Mouse (Mus musculus): ENCODE results near the gene Fas.

- no peak for TF ChIP-seq POLR2A (IDR thresholded peaks at IDR 0.05; ENCODE audit: low read depth, low read length)
- no peak for TF ChIP-seq CTCF (IDR thresholded peaks at IDR 0.05; ENCODE audit: extremely low read depth, insufficient read length, insufficient replicate concordance, low read depth, low read length)
These were observed 33.5 kb upstream of the Fas start for GRCm38 (mm10) chr19:34256936-34257335.

All from small intestine, adult 2 months (tissue).